Mouse (Mus musculus): Measurements from ENCODE around the gene Pard3. TPM values are rescaled to one million over a fixed set of nuclear protein-coding genes. Genes with fewer than 3 reads are reported as not detected.
A peak's percentile ranks its signal among the peaks of the same experiment; 100 is the strongest.

Pard3 gene
- polyA plus RNA-seq, 1 experiment from 2014 or later, result 21.0 TPM

- no peak overlapping the region for H3K4me3 ChIP-seq (replicated peaks; ENCODE audit: low read length)
- H3K36me3 ChIP-seq (ENCODE audit: control insufficient read depth, insufficient read depth, low read length), result no peaks in the 10 kb centered on the region
- peak; percentile 53; the same call in 1 of the 2 replicates for ATAC-seq (ENCODE audit: insufficient read depth, low FRiP score)
Observed at GRCm38 (mm10) chr8:127405815-127406214, 342.1 kb downstream of the Pard3 start.

GRCm38 (mm10) chr8:127410606-127411005 lies 346.9 kb downstream of the Pard3 start:
- WGBS, result 83% methylated on average over 12 of the region's 12 CpGs
- Histone ChIP-seq H3K4me2 (ENCODE audit: low read depth, low read length) (no peak overlapping the region), H3K36me3 (ENCODE audit: control insufficient read depth, insufficient read depth, low read length) (0 out of 2 replicates have a peak, but pooled peaks cover 3% of the 10 kb centered on the region), H3K4me1 (ENCODE audit: control insufficient read depth, insufficient read depth, low read length) (no peaks in the 10 kb centered on the region), H3K9ac (ENCODE audit: low read length) (no peak overlapping the region), H3K9me3 (replicated peaks; ENCODE audit: control insufficient read depth, low read length) (no peaks in the 10 kb centered on the region), H3K27me3 (ENCODE audit: control insufficient read depth, insufficient read depth, low read length) (no peaks in the 10 kb centered on the region), H3K27ac (ENCODE audit: low read length) (no peak overlapping the region), H3K4me3 (replicated peaks; ENCODE audit: low read length) (no peak overlapping the region)
- no peak for ATAC-seq (ENCODE audit: insufficient read depth, low FRiP score)

More at GRCm38 (mm10) chr8:127405815-127406214, 342.1 kb downstream of the Pard3 start:
- no peaks in the 10 kb centered on the region for H3K27me3 ChIP-seq (ENCODE audit: control insufficient read depth, insufficient read depth, low read length)
- H3K4me2 ChIP-seq (ENCODE audit: low read depth, low read length), result no peak overlapping the region
- H3K9ac ChIP-seq (ENCODE audit: low read length), result no peak overlapping the region
- no peaks in the 10 kb centered on the region for H3K9me3 ChIP-seq (replicated peaks; ENCODE audit: control insufficient read depth, low read length)
- H3K27ac ChIP-seq (ENCODE audit: low read length), result 0 out of 2 replicates have a peak overlapping the region, but pooled peaks have one; percentile 6
- H3K4me1 ChIP-seq (ENCODE audit: control insufficient read depth, insufficient read depth, low read length), result no peaks in the 10 kb centered on the region

GRCm38 (mm10) chr8:127411190-127411848 lies 347.6 kb downstream of the Pard3 start:
- 87% methylated on average over 4 of the region's 4 CpGs for WGBS

GRCm38 (mm10) chr8:127423021-127423420 lies 359.3 kb downstream of the Pard3 start:
- Histone ChIP-seq H3K27ac (ENCODE audit: low read length) (no peak overlapping the region), H3K4me1 (ENCODE audit: control insufficient read depth, insufficient read depth, low read length) (no peaks in the 10 kb centered on the region), H3K27me3 (ENCODE audit: control insufficient read depth, insufficient read depth, low read length) (no peaks in the 10 kb centered on the region), H3K4me2 (ENCODE audit: low read depth, low read length) (no peak overlapping the region), H3K36me3 (ENCODE audit: control insufficient read depth, insufficient read depth, low read length) (no peaks in the 10 kb centered on the region), H3K9me3 (replicated peaks; ENCODE audit: control insufficient read depth, low read length) (no peaks in the 10 kb centered on the region), H3K9ac (ENCODE audit: low read length) (no peak overlapping the region), H3K4me3 (replicated peaks; ENCODE audit: low read length) (no peak overlapping the region)
- no peak for ATAC-seq (ENCODE audit: insufficient read depth, low FRiP score)
- WGBS, result 61% methylated on average over 7 of the region's 7 CpGs

More at GRCm38 (mm10) chr8:127411190-127411848, 347.6 kb downstream of the Pard3 start:
- Histone ChIP-seq H3K4me2 (ENCODE audit: low read depth, low read length) (no peak overlapping the region), H3K9ac (ENCODE audit: low read length) (no peak overlapping the region), H3K36me3 (ENCODE audit: control insufficient read depth, insufficient read depth, low read length) (0 out of 2 replicates have a peak, but pooled peaks cover 7% of the 10 kb centered on the region), H3K9me3 (replicated peaks; ENCODE audit: control insufficient read depth, low read length) (no peaks in the 10 kb centered on the region), H3K4me3 (replicated peaks; ENCODE audit: low read length) (no peak overlapping the region), H3K27ac (ENCODE audit: low read length) (no peak overlapping the region), H3K4me1 (ENCODE audit: control insufficient read depth, insufficient read depth, low read length) (no peaks in the 10 kb centered on the region), H3K27me3 (ENCODE audit: control insufficient read depth, insufficient read depth, low read length) (no peaks in the 10 kb centered on the region)
- no peak for ATAC-seq (ENCODE audit: insufficient read depth, low FRiP score)

GRCm38 (mm10) chr8:127424211-127424916 lies 360.7 kb downstream of the Pard3 start:
- H3K4me3 ChIP-seq (replicated peaks; ENCODE audit: low read length), result no peak overlapping the region
- no peaks in the 10 kb centered on the region for H3K36me3 ChIP-seq (ENCODE audit: control insufficient read depth, insufficient read depth, low read length)
- ATAC-seq (ENCODE audit: insufficient read depth, low FRiP score), result no peak
- H3K27me3 ChIP-seq (ENCODE audit: control insufficient read depth, insufficient read depth, low read length), result no peaks in the 10 kb centered on the region
- no peak overlapping the region for H3K9ac ChIP-seq (ENCODE audit: low read length)
- H3K4me2 ChIP-seq (ENCODE audit: low read depth, low read length), result no peak overlapping the region
- WGBS, result 79% methylated on average over 13 of the region's 13 CpGs
- no peak overlapping the region for H3K27ac ChIP-seq (ENCODE audit: low read length)
- H3K4me1 ChIP-seq (ENCODE audit: control insufficient read depth, insufficient read depth, low read length), result no peaks in the 10 kb centered on the region
- no peaks in the 10 kb centered on the region for H3K9me3 ChIP-seq (replicated peaks; ENCODE audit: control insufficient read depth, low read length)

GRCm38 (mm10) chr8:127426857-127427256 lies 363.2 kb downstream of the Pard3 start:
- Histone ChIP-seq H3K4me1 (ENCODE audit: control insufficient read depth, insufficient read depth, low read length) (no peaks in the 10 kb centered on the region), H3K4me2 (ENCODE audit: low read depth, low read length) (no peak overlapping the region), H3K4me3 (replicated peaks; ENCODE audit: low read length) (no peak overlapping the region), H3K9ac (ENCODE audit: low read length) (no peak overlapping the region), H3K36me3 (ENCODE audit: control insufficient read depth, insufficient read depth, low read length) (no peaks in the 10 kb centered on the region), H3K27me3 (ENCODE audit: control insufficient read depth, insufficient read depth, low read length) (no peaks in the 10 kb centered on the region), H3K27ac (ENCODE audit: low read length) (no peak overlapping the region), H3K9me3 (replicated peaks; ENCODE audit: control insufficient read depth, low read length) (no peaks in the 10 kb centered on the region)
- no peak for ATAC-seq (ENCODE audit: insufficient read depth, low FRiP score)
- WGBS, result 72% methylated on average over 5 of the region's 5 CpGs

GRCm38 (mm10) chr8:127428004-127428403 lies 364.3 kb downstream of the Pard3 start:
- Histone ChIP-seq H3K27me3 (ENCODE audit: control insufficient read depth, insufficient read depth, low read length) (no peaks in the 10 kb centered on the region), H3K9me3 (replicated peaks; ENCODE audit: control insufficient read depth, low read length) (no peaks in the 10 kb centered on the region), H3K36me3 (ENCODE audit: control insufficient read depth, insufficient read depth, low read length) (no peaks in the 10 kb centered on the region), H3K4me2 (ENCODE audit: low read depth, low read length) (no peak overlapping the region), H3K9ac (ENCODE audit: low read length) (no peak overlapping the region), H3K27ac (ENCODE audit: low read length) (no peak overlapping the region), H3K4me3 (replicated peaks; ENCODE audit: low read length) (no peak overlapping the region), H3K4me1 (ENCODE audit: control insufficient read depth, insufficient read depth, low read length) (no peaks in the 10 kb centered on the region)
- no peak for ATAC-seq (ENCODE audit: insufficient read depth, low FRiP score)
- 84% methylated on average over 7 of the region's 7 CpGs for WGBS

- Histone ChIP-seq H3K9me3 (replicated peaks; ENCODE audit: control insufficient read depth, low read length) (no peaks in the 10 kb centered on the region), H3K4me2 (ENCODE audit: low read depth, low read length) (no peak overlapping the region), H3K36me3 (ENCODE audit: control insufficient read depth, insufficient read depth, low read length) (no peaks in the 10 kb centered on the region), H3K4me1 (ENCODE audit: control insufficient read depth, insufficient read depth, low read length) (no peaks in the 10 kb centered on the region), H3K4me3 (replicated peaks; ENCODE audit: low read length) (no peak overlapping the region), H3K27me3 (ENCODE audit: control insufficient read depth, insufficient read depth, low read length) (no peaks in the 10 kb centered on the region), H3K9ac (ENCODE audit: low read length) (no peak overlapping the region), H3K27ac (ENCODE audit: low read length) (no peak overlapping the region)
- ATAC-seq (ENCODE audit: insufficient read depth, low FRiP score), result no peak
- WGBS, result 62% methylated on average over 2 of the region's 2 CpGs
Observed at GRCm38 (mm10) chr8:127431236-127431635, 367.5 kb downstream of the Pard3 start.

GRCm38 (mm10) chr8:127435975-127436374 lies 372.3 kb downstream of the Pard3 start:
- peaks cover 27% of the 10 kb centered on the region for H3K4me1 ChIP-seq (ENCODE audit: control insufficient read depth, insufficient read depth, low read length)
- ATAC-seq (ENCODE audit: insufficient read depth, low FRiP score), result no peak
- no peak overlapping the region for H3K4me2 ChIP-seq (ENCODE audit: low read depth, low read length)
- H3K36me3 ChIP-seq (ENCODE audit: control insufficient read depth, insufficient read depth, low read length), result no peaks in the 10 kb centered on the region
- H3K27me3 ChIP-seq (ENCODE audit: control insufficient read depth, insufficient read depth, low read length), result no peaks in the 10 kb centered on the region
- H3K27ac ChIP-seq (ENCODE audit: low read length), result no peak overlapping the region
- no peak overlapping the region for H3K9ac ChIP-seq (ENCODE audit: low read length)
- no peaks in the 10 kb centered on the region for H3K9me3 ChIP-seq (replicated peaks; ENCODE audit: control insufficient read depth, low read length)
- H3K4me3 ChIP-seq (replicated peaks; ENCODE audit: low read length), result no peak overlapping the region
- 90% methylated on average over 6 of the region's 6 CpGs for WGBS
